Mouse (Mus musculus): Measurements from ENCODE around the gene Plekho1. TPM values are rescaled to one million over a fixed set of nuclear protein-coding genes. Genes with fewer than 3 reads are reported as not detected.
A peak's percentile ranks its signal among the peaks of the same experiment; 100 is the strongest.

Gene Plekho1
- total and polyA plus RNA-seq, 3 experiments: 22.3 to 24.6 (median 23.4) TPM

DNA sequence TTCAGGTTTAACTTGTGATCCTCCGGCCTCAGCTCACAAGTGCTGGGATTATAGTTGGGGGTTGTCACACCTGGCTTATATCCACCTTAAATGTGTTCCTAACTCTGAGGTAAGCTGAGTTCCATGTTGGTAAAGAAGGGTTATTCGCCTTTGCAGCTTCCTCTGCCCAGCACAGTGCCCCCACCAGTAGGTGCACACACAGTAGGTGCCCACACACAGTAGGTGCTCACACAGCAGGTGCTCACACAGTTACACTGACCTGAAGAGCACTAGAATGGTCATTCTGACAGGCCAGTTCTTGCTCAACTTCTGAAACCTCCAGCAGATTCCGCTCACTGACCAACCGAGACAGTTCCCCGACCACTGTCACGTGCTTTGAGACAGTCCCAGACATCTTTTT is 45.3 kb upstream of the Plekho1 start:
- TF ChIP-seq SMC3 (IDR thresholded peaks at IDR 0.05; ENCODE audit: low read depth, low read length) (no peak), ZKSCAN1 (IDR thresholded peaks at IDR 0.05; ENCODE audit: borderline replicate concordance, low read depth, low read length) (peak; percentile 73)
- H3K4me2 ChIP-seq (ENCODE audit: insufficient read depth, low read depth, poor library complexity, severe bottlenecking): no peak overlapping the region
- H3K9ac ChIP-seq (ENCODE audit: insufficient read depth, low read depth): no peak overlapping the region
- no peak for DNase-seq (ENCODE audit: extremely low read depth)
- no peak overlapping the region for H3K27ac ChIP-seq (ENCODE audit: insufficient read depth, low read depth)
- dilution Hi-C loops (cut with MboI; ENCODE audit: extremely low pct_ligation_motif_present, extremely low pct_unique_long_range_greater_than_20kb, low sequenced_read_pairs): no loop called here
- H3K27me3 ChIP-seq (replicated peaks): no peaks in the 10 kb centered on the region
- peaks cover 30 to 57% of the 10 kb centered on the region in 2 experiments for H3K36me3 ChIP-seq (replicated peaks in 1 of 2; ENCODE audit: control insufficient read depth in 1 of 2, insufficient read depth in 1 of 2, low read length in 1 of 2)
- no peaks in the 10 kb centered on the region for H3K4me1 ChIP-seq (ENCODE audit: control insufficient read depth in 1 of 2, insufficient read depth in 2 of 2)
- H3K9me3 ChIP-seq (replicated peaks; ENCODE audit: low read length): no peaks in the 10 kb centered on the region
- H3K79me2 ChIP-seq (replicated peaks; ENCODE audit: control insufficient read depth, extremely low read depth, insufficient read depth, poor library complexity, severe bottlenecking): no peaks in the 10 kb centered on the region
- in situ Hi-C loops (cut with MboI; ENCODE audit: low pct_ligation_motif_present, low pct_unique_long_range_greater_than_20kb, low sequenced_read_pairs): loop anchor here (5.0 kb wide), 1 partner anchor 49 kb away; no protein-coding TSS in a partner anchor
- H3K4me3 ChIP-seq (replicated peaks in 1 of 3; ENCODE audit: low read depth in 2 of 3, low read length in 2 of 3, poor library complexity in 1 of 3): no peak overlapping the region

- H3K9ac ChIP-seq (ENCODE audit: insufficient read depth, low read depth): no peak overlapping the region
- in situ Hi-C loops (cut with MboI; ENCODE audit: low pct_ligation_motif_present, low pct_unique_long_range_greater_than_20kb, low sequenced_read_pairs): loop anchor here (5.0 kb wide), 1 partner anchor 48 kb away; no protein-coding TSS in a partner anchor
- dilution Hi-C loops (cut with MboI; ENCODE audit: extremely low pct_ligation_motif_present, extremely low pct_unique_long_range_greater_than_20kb, low sequenced_read_pairs): no loop called here
- no peaks in the 10 kb centered on the region for H3K9me3 ChIP-seq (replicated peaks; ENCODE audit: low read length)
- H3K79me2 ChIP-seq (replicated peaks; ENCODE audit: control insufficient read depth, extremely low read depth, insufficient read depth, poor library complexity, severe bottlenecking): no peaks in the 10 kb centered on the region
- TF ChIP-seq ZMIZ1 (IDR thresholded peaks at IDR 0.05; ENCODE audit: low read depth, low read length) (no peak), BHLHE40 (IDR thresholded peaks at IDR 0.05; ENCODE audit: low read depth, low read length) (no peak), POLR2A (IDR thresholded peaks at IDR 0.05; ENCODE audit: low read depth, low read length) (no peak), MAZ (IDR thresholded peaks at IDR 0.05; ENCODE audit: low read depth, low read length) (no peak), GABPA (IDR thresholded peaks at IDR 0.05; ENCODE audit: insufficient replicate concordance, low read depth, low read length) (no peak), USF2 (conservative IDR thresholded peaks at IDR 0.05; ENCODE audit: low read depth, low read length) (no peak), RAD21 (IDR thresholded peaks at IDR 0.05; ENCODE audit: low read depth, low read length) (no peak), USF1 (IDR thresholded peaks at IDR 0.05; ENCODE audit: low read depth, low read length) (no peak), NELFE (IDR thresholded peaks at IDR 0.05; ENCODE audit: low read depth, low read length) (no peak), EP300 (IDR thresholded peaks at IDR 0.05; ENCODE audit: low read length) (no peak), MAX (IDR thresholded peaks at IDR 0.05; ENCODE audit: low read length) (no peak), IRF4 (IDR thresholded peaks at IDR 0.05; ENCODE audit: low read depth, low read length) (no peak), NRF1 (IDR thresholded peaks at IDR 0.05; ENCODE audit: low read depth, low read length) (no peak), ELF1 (IDR thresholded peaks at IDR 0.05; ENCODE audit: low read depth, low read length) (no peak), CTCF (conservative IDR thresholded peaks at IDR 0.05 in 1 of 2, IDR thresholded peaks at IDR 0.05 in 1 of 2; ENCODE audit: low read depth in 2 of 2, low read length in 2 of 2) (no peak), TCF12 (IDR thresholded peaks at IDR 0.05; ENCODE audit: low read depth, low read length) (no peak), RCOR1 (conservative IDR thresholded peaks at IDR 0.05; ENCODE audit: low read depth, low read length) (no peak)
- no peak overlapping the region for H3K4me3 ChIP-seq (replicated peaks in 1 of 3; ENCODE audit: low read depth in 2 of 3, low read length in 2 of 3, poor library complexity in 1 of 3)
- no peaks in the 10 kb centered on the region for H3K4me1 ChIP-seq (ENCODE audit: control insufficient read depth in 1 of 2, insufficient read depth in 2 of 2)
- H3K27me3 ChIP-seq (replicated peaks): no peaks in the 10 kb centered on the region
- H3K4me2 ChIP-seq (ENCODE audit: insufficient read depth, low read depth, poor library complexity, severe bottlenecking): no peak overlapping the region
- peaks cover 25 to 56% of the 10 kb centered on the region in 2 experiments for H3K36me3 ChIP-seq (replicated peaks in 1 of 2; ENCODE audit: control insufficient read depth in 1 of 2, insufficient read depth in 1 of 2, low read length in 1 of 2)
- H3K27ac ChIP-seq (ENCODE audit: insufficient read depth, low read depth): no peak overlapping the region
- no peak for DNase-seq (ENCODE audit: extremely low read depth)
Observed at GRCm38 (mm10) chr3:96040663-96041006, 44.8 kb upstream of the Plekho1 start.

All from CH12.LX (cell line).